Mouse (Mus musculus) C2C12 (cell line): ENCODE data around the gene D1Ertd622e.

Experiments
- CEBPB ChIP-seq: IDR thresholded peaks from one replicate; pipeline ENCODE4 v1.6.1; 2011; ENCODE audit warnings: low read depth, mild to moderate bottlenecking, control low read depth, moderate library complexity
- CTCF ChIP-seq: IDR thresholded peaks from one replicate; pipeline ENCODE4 v1.5.1; 2011; ENCODE audit not compliant: control insufficient read depth, insufficient read depth, insufficient read length
- MAX ChIP-seq: IDR thresholded peaks from one replicate; pipeline ENCODE4 v1.6.1; 2011; ENCODE audit warnings: mild to moderate bottlenecking, control low read depth
- MYOD1 ChIP-seq: IDR thresholded peaks from one replicate; pipeline ENCODE4 v1.6.1; 2011; ENCODE audit warnings: low read depth; ENCODE audit not compliant: control insufficient read depth, insufficient read length
- MYOG ChIP-seq: IDR thresholded peaks from one replicate; pipeline ENCODE4 v1.6.1; 2011; ENCODE audit not compliant: control insufficient read depth, insufficient read length; ENCODE audit errors: extremely low read depth

- TF ChIP-seq CTCF: no peak
- no peak for TF ChIP-seq MYOD1
- no peak for TF ChIP-seq MYOG
- no peak for TF ChIP-seq MAX
- TF ChIP-seq CEBPB: no peak
Measured at GRCm38 (mm10) chr1:97632545-97633256, 29.2 kb downstream of the D1Ertd622e start.
